Mouse (Mus musculus) bone marrow, adult 2 months (tissue): ENCODE results near the gene Nfkbie.

Experiments used
- CTCF ChIP-seq: fragments of 200-500 bp; IDR thresholded peaks from 2 replicates; pipeline ENCODE4 v1.5.1; 2011; ENCODE audit warnings: low read length, control low read depth; ENCODE audit not compliant: control insufficient read depth, insufficient read depth
- POLR2A ChIP-seq: fragments of 200-500 bp; IDR thresholded peaks from 2 replicates; pipeline ENCODE4 v1.6.1; 2011; ENCODE audit warnings: low read depth, mild to moderate bottlenecking, control low read depth, low read length, borderline replicate concordance; ENCODE audit not compliant: control insufficient read depth

DNA sequence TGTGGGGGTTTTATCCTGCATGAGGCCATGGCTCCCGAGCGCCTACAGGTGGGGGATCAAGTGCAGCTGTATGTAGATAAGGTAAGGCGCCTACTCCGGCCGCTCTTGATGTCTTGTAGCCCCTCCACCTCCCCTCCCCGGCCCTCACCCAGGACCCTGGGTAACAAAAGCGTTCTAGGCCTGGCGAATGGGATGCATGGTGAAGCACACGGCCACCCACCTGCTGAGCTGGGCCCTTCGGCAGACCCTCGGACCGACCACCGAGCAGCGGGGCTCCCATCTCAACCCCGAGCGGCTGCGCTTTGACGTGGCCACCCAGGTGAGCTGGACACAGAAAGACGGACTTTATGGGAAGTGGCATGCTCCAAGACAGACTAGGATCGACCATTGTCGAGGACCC lies 38.4 kb upstream of the Nfkbie start:
- no peak for TF ChIP-seq CTCF
- no peak for TF ChIP-seq POLR2A
